Mouse (Mus musculus) CH12.LX (cell line): ENCODE data around the gene Hcrtr1. TPM values are rescaled to one million over a fixed set of nuclear protein-coding genes. Genes with fewer than 3 reads are reported as not detected.

Source experiments
- DNase-seq: peaks from one replicate; pipeline ENCODE4 v3.0.0-alpha.2; 2013; ENCODE audit errors: extremely low read depth
- H3K27ac ChIP-seq: 2 replicates; pipeline ENCODE4 v1.5.1; 2012; ENCODE audit warnings: low read depth, mild to moderate bottlenecking, control low read depth, moderate library complexity; ENCODE audit not compliant: insufficient read depth
- H3K27me3 ChIP-seq: replicated peaks from 2 replicates; pipeline ENCODE3; 2012; ENCODE audit warnings: inconsistent platforms
- H3K36me3 ChIP-seq, 2 experiments: replicated peaks in 1 of 2; 2 replicates each; pipeline versions ENCODE3 to v1.6.1; 2012; ENCODE audit warnings: inconsistent platforms in 1 of 2, low read length in 1 of 2, mild to moderate bottlenecking in 1 of 2, mixed read lengths in 1 of 2, moderate library complexity in 1 of 2; ENCODE audit not compliant: control insufficient read depth in 1 of 2, insufficient read depth in 1 of 2
- H3K4me1 ChIP-seq, 2 experiments: 2 replicates each; pipeline ENCODE4 v1.6.1; 2012; ENCODE audit warnings: inconsistent platforms in 1 of 2, moderate library complexity in 1 of 2; ENCODE audit not compliant: insufficient read depth in 2 of 2, control insufficient read depth in 1 of 2
- H3K4me2 ChIP-seq: 2 replicates; pipeline ENCODE4 v1.6.1; 2012; ENCODE audit warnings: low read depth, mild to moderate bottlenecking, control low read depth; ENCODE audit not compliant: poor library complexity, insufficient read depth, severe bottlenecking
- H3K4me3 ChIP-seq, 3 experiments: fragments of 150-350 bp in 1 of 3; sonication (generic) in 1 of 3; replicated peaks in 1 of 3; 2 replicates each; pipeline versions ENCODE3 to v1.5.1; 2011 to 2012; ENCODE audit warnings: low read depth in 2 of 3, low read length in 2 of 3, mild to moderate bottlenecking in 2 of 3, moderate library complexity in 2 of 3, control low read depth in 1 of 3, improper control_type of control experiment in 1 of 3, inconsistent platforms in 1 of 3, mixed read lengths in 1 of 3; ENCODE audit not compliant: poor library complexity in 1 of 3
- H3K79me2 ChIP-seq: replicated peaks from 2 replicates; pipeline ENCODE4 v1.6.1; 2012; ENCODE audit warnings: mild to moderate bottlenecking, moderate library complexity; ENCODE audit not compliant: control insufficient read depth, poor library complexity, insufficient read depth, severe bottlenecking; ENCODE audit errors: extremely low read depth
- H3K9ac ChIP-seq: 2 replicates; pipeline ENCODE4 v1.6.1; 2012; ENCODE audit warnings: low read depth, mild to moderate bottlenecking, control low read depth, moderate library complexity; ENCODE audit not compliant: insufficient read depth
- H3K9me3 ChIP-seq: replicated peaks from 2 replicates; pipeline ENCODE3; 2012; ENCODE audit warnings: low read length, inconsistent platforms, mixed read lengths
- BHLHE40 ChIP-seq: IDR thresholded peaks from 2 replicates; pipeline ENCODE4 v1.6.1; 2011; ENCODE audit warnings: mild to moderate bottlenecking, low read depth, low read length, improper control_type of control experiment
- CHD1 ChIP-seq: IDR thresholded peaks from 2 replicates; pipeline ENCODE4 v1.6.1; 2012; ENCODE audit warnings: low read depth, low read length, improper control_type of control experiment, inconsistent platforms
- CTCF ChIP-seq, 2 experiments: IDR thresholded peaks in 1 of 2; conservative IDR thresholded peaks in 1 of 2; 2 replicates each; pipeline ENCODE4 v1.5.1; 2011 to 2012; ENCODE audit warnings: low read depth in 2 of 2, low read length in 2 of 2, improper control_type of control experiment in 1 of 2, inconsistent platforms in 1 of 2, mild to moderate bottlenecking in 1 of 2, moderate library complexity in 1 of 2
- E2F4 ChIP-seq: IDR thresholded peaks from 2 replicates; pipeline ENCODE4 v1.6.1; 2011; ENCODE audit warnings: low read depth, low read length, improper control_type of control experiment; ENCODE audit not compliant: insufficient replicate concordance
- ETS1 ChIP-seq: conservative IDR thresholded peaks from 2 replicates; pipeline ENCODE4 v1.6.1; 2012; ENCODE audit warnings: low read depth, mild to moderate bottlenecking, inconsistent platforms, low read length, improper control_type of control experiment, moderate library complexity
- GABPA ChIP-seq: IDR thresholded peaks from 2 replicates; pipeline ENCODE4 v1.6.1; 2012; ENCODE audit warnings: low read depth, low read length, improper control_type of control experiment, inconsistent platforms; ENCODE audit not compliant: insufficient replicate concordance
- HCFC1 ChIP-seq: IDR thresholded peaks from 2 replicates; pipeline ENCODE4 v1.6.1; 2012; ENCODE audit warnings: low read depth, mild to moderate bottlenecking, inconsistent platforms, low read length, improper control_type of control experiment
- JUN ChIP-seq: IDR thresholded peaks from 2 replicates; pipeline ENCODE4 v1.6.1; 2011; ENCODE audit warnings: low read depth, mild to moderate bottlenecking, low read length, improper control_type of control experiment, moderate library complexity; ENCODE audit not compliant: insufficient read depth
- MAFK ChIP-seq: IDR thresholded peaks from 2 replicates; pipeline ENCODE4 v1.6.1; 2011; ENCODE audit warnings: low read length, improper control_type of control experiment; ENCODE audit not compliant: insufficient replicate concordance
- MXI1 ChIP-seq: IDR thresholded peaks from 2 replicates; pipeline ENCODE4 v1.6.1; 2011; ENCODE audit warnings: mild to moderate bottlenecking, low read depth, low read length, improper control_type of control experiment
- MYC ChIP-seq: IDR thresholded peaks from 2 replicates; pipeline ENCODE4 v1.6.1; 2011; ENCODE audit warnings: low read depth, mild to moderate bottlenecking, improper control_type of control experiment, low read length
- PAX5 ChIP-seq: IDR thresholded peaks from 2 replicates; pipeline ENCODE4 v1.6.1; 2012; ENCODE audit warnings: low read length, inconsistent platforms, mixed read lengths
- POLR2A ChIP-seq: IDR thresholded peaks from 2 replicates; pipeline ENCODE4 v1.6.1; 2011; ENCODE audit warnings: low read depth, mild to moderate bottlenecking, improper control_type of control experiment, low read length
- RAD21 ChIP-seq: IDR thresholded peaks from 2 replicates; pipeline ENCODE4 v1.6.1; 2011; ENCODE audit warnings: low read depth, mild to moderate bottlenecking, low read length, improper control_type of control experiment, moderate library complexity
- SIN3A ChIP-seq: IDR thresholded peaks from 2 replicates; pipeline ENCODE4 v1.6.1; 2012; ENCODE audit warnings: low read length, improper control_type of control experiment, inconsistent platforms
- TCF12 ChIP-seq: IDR thresholded peaks from 2 replicates; pipeline ENCODE4 v1.6.1; 2014; ENCODE audit warnings: low read depth, mild to moderate bottlenecking, inconsistent platforms, low read length, improper control_type of control experiment
- UBTF ChIP-seq: IDR thresholded peaks from 2 replicates; pipeline ENCODE4 v1.6.1; 2012; ENCODE audit warnings: low read depth, mild to moderate bottlenecking, inconsistent platforms, low read length, improper control_type of control experiment, moderate library complexity
- USF2 ChIP-seq: conservative IDR thresholded peaks from 2 replicates; pipeline ENCODE4 v1.6.1; 2011; ENCODE audit warnings: low read depth, low read length, improper control_type of control experiment
- ZMIZ1 ChIP-seq: IDR thresholded peaks from 2 replicates; pipeline ENCODE4 v1.6.1; 2012; ENCODE audit warnings: low read depth, mild to moderate bottlenecking, inconsistent platforms, low read length, improper control_type of control experiment
- dilution Hi-C: fragments of 300-500 bp; cut with MboI; formaldehyde crosslinking; loops from 2 replicates; pipeline ENCODE4 v1.14.3; 2020; ENCODE audit warnings: low sequenced_read_pairs; ENCODE audit not compliant: extremely low pct_unique_long_range_greater_than_20kb, extremely low pct_ligation_motif_present
- in situ Hi-C: fragments of 300-500 bp; cut with MboI; formaldehyde crosslinking; loops from 3 replicates; pipeline ENCODE4 v1.14.3; 2019; ENCODE audit warnings: low sequenced_read_pairs, low pct_ligation_motif_present, low pct_unique_long_range_greater_than_20kb, mixed read lengths
- polyA plus RNA-seq: library from polyadenylated mRNA; unstranded; fragments of >175 nt; gene quantifications from 2 replicates; pipeline ENCODE4 v1.2.1, GENCODE M21; 2012; ENCODE audit warnings: low read depth; ENCODE audit not compliant: insufficient read length
- total RNA-seq, 2 experiments: library from RNA; depleted of rRNA; stranded (reverse); fragments of 300-350 nt in 1 of 2; fragments of >200 nt in 1 of 2; gene quantifications; 2 replicates each; pipeline ENCODE4 v1.2.3; 2012 to 2014

Hcrtr1 gene
- total and polyA plus RNA-seq, 3 experiments, result not detected

DNA sequence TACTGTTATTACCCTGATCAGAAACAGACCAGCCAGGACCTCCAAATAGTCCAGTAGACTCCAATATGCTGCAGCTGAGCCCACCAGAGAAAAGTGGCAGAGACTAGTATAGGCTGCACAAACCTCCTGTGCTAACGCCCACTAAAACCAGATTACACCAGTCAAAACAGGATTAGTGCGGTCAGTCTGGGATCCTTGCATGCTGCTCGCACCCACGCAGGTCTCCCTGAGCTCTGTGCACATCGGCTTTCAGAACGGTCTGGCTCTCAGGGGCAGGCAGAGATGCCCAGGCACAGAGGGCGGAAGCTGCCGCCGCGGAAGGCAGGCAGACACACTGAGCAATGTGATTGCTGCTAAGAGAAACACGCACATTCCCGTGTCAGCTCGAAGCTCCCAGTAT is 43.9 kb upstream of the Hcrtr1 start:
- in situ Hi-C loops, result loop anchor here (5.0 kb wide), 1 partner anchor 41 kb away; no protein-coding TSS in a partner anchor
- no peaks in the 10 kb centered on the region for H3K36me3 ChIP-seq

DNA sequence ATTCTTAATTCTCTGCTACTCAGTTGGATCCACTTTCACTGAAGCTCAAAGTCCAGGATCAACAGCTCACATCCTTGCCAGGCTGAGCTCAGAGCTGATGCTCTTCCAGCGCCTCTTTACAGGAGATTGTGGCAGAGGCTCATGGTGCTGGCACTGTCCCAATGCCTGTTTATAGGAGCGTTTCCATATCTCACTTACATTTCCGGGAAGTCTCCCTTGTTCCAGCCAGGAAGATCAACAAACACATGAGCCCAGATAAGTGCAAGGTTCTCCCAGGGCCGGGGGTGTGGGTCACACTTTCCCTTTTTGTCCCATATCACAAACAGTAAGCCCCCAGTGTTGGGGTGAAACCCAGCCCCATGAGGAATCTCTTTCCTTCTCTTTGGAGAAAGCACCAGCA is 42.7 kb upstream of the Hcrtr1 start:
- Histone ChIP-seq H3K4me1 (peaks cover 0 to 5% of the 10 kb centered on the region in 2 experiments; a peak in 1 of 4 replicates), H3K4me2 (no peak overlapping the region), H3K27ac (no peak overlapping the region), H3K4me3 (no peak overlapping the region), H3K9me3 (no peaks in the 10 kb centered on the region), H3K9ac (no peak overlapping the region), H3K79me2 (no peaks in the 10 kb centered on the region), H3K27me3 (peaks cover 86% of the 10 kb centered on the region), H3K36me3 (no peaks in the 10 kb centered on the region)
- no peak for DNase-seq
- TF ChIP-seq CHD1 (no peak), POLR2A (no peak), RAD21 (no peak), ZMIZ1 (no peak), GABPA (no peak), ETS1 (no peak), JUN (no peak), MXI1 (no peak), SIN3A (no peak), PAX5 (no peak), USF2 (no peak), TCF12 (no peak), BHLHE40 (no peak)
- in situ Hi-C loops, result loop anchor here (5.0 kb wide), 1 partner anchor 40 kb away; no protein-coding TSS in a partner anchor
- dilution Hi-C loops, result no loop called here

More for the DNA sequence above, 43.9 kb upstream of the Hcrtr1 start:
- Histone ChIP-seq H3K79me2 (no peaks in the 10 kb centered on the region), H3K27me3 (peaks cover 85% of the 10 kb centered on the region), H3K9ac (no peak overlapping the region), H3K4me2 (no peak overlapping the region), H3K4me1 (peaks cover 0 to 5% of the 10 kb centered on the region in 2 experiments; a peak in 1 of 4 replicates), H3K4me3 (no peak overlapping the region), H3K27ac (no peak overlapping the region), H3K9me3 (no peaks in the 10 kb centered on the region)
- dilution Hi-C loops, result no loop called here
- TF ChIP-seq MAFK (no peak), PAX5 (no peak), CTCF (conservative IDR thresholded peaks at IDR 0.05 in 1 of 2, IDR thresholded peaks at IDR 0.05 in 1 of 2; ENCODE audit: low read depth in 2 of 2, low read length in 2 of 2) (no peak), SIN3A (no peak), UBTF (no peak), GABPA (no peak), USF2 (no peak), RAD21 (no peak), MYC (no peak), E2F4 (no peak), HCFC1 (no peak), JUN (no peak), TCF12 (no peak), MXI1 (no peak)
- no peak for DNase-seq
